Mouse (Mus musculus): ENCODE results near the gene Slc25a48.

DNA sequence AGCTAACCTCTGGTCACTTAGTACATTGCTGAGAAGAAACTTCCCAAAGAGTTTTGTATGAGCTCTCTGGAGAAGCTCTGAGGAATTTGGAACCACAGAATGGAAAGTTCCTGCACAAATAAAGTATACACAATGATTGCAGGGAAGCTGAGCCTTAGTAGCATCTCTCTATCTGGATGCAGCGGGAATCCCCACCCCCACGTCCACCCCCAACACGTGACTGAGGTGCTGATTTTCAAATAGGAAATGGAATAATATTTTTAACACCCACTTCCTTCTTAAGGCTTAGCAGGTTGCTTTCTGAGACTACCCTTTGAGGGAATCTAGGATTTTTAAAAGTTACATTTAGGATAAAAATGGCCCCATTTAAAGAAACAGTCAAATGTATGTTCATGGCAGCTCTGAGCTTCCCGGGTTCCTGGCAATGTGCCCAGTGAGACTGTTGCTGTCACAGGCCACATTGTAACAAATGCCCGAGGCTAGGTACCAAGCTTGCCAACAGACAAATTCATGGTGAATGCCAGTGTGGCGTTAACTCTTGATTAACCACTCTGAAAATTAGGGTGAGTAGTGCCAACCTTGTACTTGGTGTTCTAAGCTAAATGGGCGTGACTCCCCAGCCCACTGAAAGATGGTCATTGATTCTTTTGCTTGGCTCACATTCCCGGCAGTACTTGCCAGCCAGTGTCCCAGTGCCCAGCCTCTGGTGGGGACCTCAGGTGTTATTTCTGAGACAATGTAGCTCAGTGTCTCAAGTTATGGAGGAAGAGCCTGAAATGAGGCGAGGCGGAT, 11.3 kb downstream of the Slc25a48 start:
- TF ChIP-seq CTCF (IDR thresholded peaks at IDR 0.05; ENCODE audit: low read depth) (no peak), EP300 (optimal IDR thresholded peaks at IDR 0.05) (no peak)

Data from stomach, postnatal 0 days (tissue).